Mouse (Mus musculus) macrophage (primary cell): ENCODE measurements around the gene Trpm2. TPM values are rescaled to one million over a fixed set of nuclear protein-coding genes. Genes with fewer than 3 reads are reported as not detected.

ENCODE experiments used
- H3K27ac ChIP-seq: fragments of 350-480 bp; formaldehyde crosslinking; 2 replicates; pipeline ENCODE4 v1.9.0; 2021
- H3K36me3 ChIP-seq: fragments of 350-480 bp; formaldehyde crosslinking; 2 replicates; pipeline ENCODE4 v1.9.0; 2021; ENCODE audit errors: inconsistent target
- H3K4me3 ChIP-seq: fragments of 350-480 bp; formaldehyde crosslinking; 2 replicates; pipeline ENCODE4 v1.9.0; 2021; ENCODE audit errors: inconsistent target
- H3K79me2 ChIP-seq: fragments of 350-480 bp; formaldehyde crosslinking; 2 replicates; pipeline ENCODE4 v1.9.0; 2021; ENCODE audit errors: inconsistent target
- WGBS: methylation state at CpG from one replicate; pipeline ENCODE4 v1.1.7; 2026; ENCODE audit warnings: inconsistent platforms; ENCODE audit not compliant: missing documents; 5-methylcytosine and 5-hydroxymethylcytosine counted together
- polyA plus RNA-seq: library from polyadenylated mRNA; stranded (reverse); fragments of 250-400 nt; gene quantifications from 3 replicates; pipeline ENCODE4 v1.2.4, GENCODE M21; 2018; ENCODE audit warnings: inconsistent platforms

The Trpm2 gene
- polyA plus RNA-seq, 1 experiment from 2014 or later: 2.6 TPM

GRCm38 (mm10) chr10:77902211-77902893 lies 68.0 kb downstream of the Trpm2 start, which contains the start of gene Lrrc3:
Gene Lrrc3 (minus strand): TSS chr10:77902536.
- Histone ChIP-seq H3K79me2 (no peaks in the 10 kb centered on the region), H3K36me3 (no peaks in the 10 kb centered on the region), H3K4me3 (no peak within 1 kb of the TSS), H3K27ac (no peak within 1 kb of the TSS)
- WGBS: 0% methylated on average over 33 of the region's 46 CpGs

GRCm38 (mm10) chr10:77901871-77902210 lies 68.5 kb downstream of the Trpm2 start:
- WGBS: 14% methylated on average over 12 of the region's 14 CpGs
- Histone ChIP-seq H3K79me2 (no peaks in the 10 kb centered on the region), H3K27ac (no peak overlapping the region), H3K4me3 (no peak overlapping the region), H3K36me3 (no peaks in the 10 kb centered on the region)

DNA sequence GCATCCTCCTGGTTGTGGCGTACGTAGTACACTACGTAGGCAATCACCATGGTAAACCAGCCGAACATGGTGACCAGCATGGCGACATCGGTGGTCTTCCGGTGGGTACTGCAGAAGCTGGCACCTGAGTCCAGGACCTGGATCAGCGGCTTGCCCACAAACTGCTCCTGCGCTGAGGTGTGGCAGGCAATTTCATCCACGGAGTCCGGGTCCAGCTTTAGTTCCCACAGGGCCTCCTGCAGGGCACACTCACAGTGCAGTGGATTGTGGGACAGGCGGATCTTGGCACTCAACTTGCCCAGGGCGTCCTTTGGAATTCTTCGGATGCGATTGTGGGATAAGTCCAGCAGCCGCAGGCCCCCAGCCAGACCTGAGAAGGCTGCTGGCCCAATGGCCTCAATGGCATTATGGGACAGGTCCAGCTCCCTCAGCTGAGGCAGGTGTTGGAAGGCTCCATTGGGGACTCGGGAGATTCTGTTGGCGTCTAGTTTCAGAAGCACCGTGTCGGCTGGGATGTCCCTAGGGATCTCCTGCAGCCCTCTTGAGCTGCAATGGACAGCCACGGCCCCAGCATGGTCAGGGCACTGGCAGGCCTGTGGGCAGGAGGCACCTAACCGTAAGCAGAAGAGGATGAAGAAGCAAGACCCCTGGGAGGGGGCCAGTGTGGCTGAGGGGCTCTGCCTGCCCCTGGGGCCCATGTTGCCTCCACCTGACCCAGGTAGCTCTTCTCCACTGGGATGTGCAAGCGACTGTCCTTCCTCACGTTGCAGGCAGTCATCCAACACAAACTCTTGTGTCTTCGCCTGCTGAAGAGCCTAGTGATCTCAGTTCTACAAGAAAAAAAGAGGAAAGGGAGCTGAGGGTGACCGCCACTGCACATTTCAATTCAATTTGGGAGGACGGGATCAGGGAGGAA lies 69.2 kb downstream of the Trpm2 start:
- no peaks in the 10 kb centered on the region for H3K79me2 ChIP-seq
- H3K4me3 ChIP-seq: no peak overlapping the region
- 92% methylated on average over 27 of the region's 27 CpGs for WGBS
- no peak overlapping the region for H3K27ac ChIP-seq
- H3K36me3 ChIP-seq: no peaks in the 10 kb centered on the region

- Histone ChIP-seq H3K79me2 (no peaks in the 10 kb centered on the region), H3K4me3 (no peak overlapping the region), H3K36me3 (no peaks in the 10 kb centered on the region), H3K27ac (no peak overlapping the region)
- WGBS: 65% methylated on average over 7 of the region's 7 CpGs
Measured at GRCm38 (mm10) chr10:77900126-77900525, 70.2 kb downstream of the Trpm2 start.

DNA sequence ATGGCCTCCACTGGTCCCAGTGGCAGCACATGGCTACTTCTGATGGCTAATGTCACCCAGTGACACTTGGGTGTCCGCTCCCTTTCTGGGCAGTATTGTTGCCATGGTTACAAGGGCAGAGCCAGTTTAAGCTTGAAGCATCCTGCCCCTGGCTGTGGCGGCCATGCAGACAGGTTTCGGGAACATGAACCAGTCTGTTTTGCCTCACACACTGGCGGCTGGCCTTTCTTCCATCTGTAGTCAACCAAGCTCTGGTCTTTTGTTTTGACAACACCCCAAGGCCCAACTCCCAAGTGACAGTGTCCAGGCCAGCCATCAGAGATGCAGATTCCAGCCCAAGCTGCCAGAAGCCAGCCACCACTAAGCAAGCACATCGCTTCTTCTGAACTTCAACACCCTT lies 74.8 kb downstream of the Trpm2 start:
- 90% methylated on average over 5 of the region's 5 CpGs for WGBS

DNA sequence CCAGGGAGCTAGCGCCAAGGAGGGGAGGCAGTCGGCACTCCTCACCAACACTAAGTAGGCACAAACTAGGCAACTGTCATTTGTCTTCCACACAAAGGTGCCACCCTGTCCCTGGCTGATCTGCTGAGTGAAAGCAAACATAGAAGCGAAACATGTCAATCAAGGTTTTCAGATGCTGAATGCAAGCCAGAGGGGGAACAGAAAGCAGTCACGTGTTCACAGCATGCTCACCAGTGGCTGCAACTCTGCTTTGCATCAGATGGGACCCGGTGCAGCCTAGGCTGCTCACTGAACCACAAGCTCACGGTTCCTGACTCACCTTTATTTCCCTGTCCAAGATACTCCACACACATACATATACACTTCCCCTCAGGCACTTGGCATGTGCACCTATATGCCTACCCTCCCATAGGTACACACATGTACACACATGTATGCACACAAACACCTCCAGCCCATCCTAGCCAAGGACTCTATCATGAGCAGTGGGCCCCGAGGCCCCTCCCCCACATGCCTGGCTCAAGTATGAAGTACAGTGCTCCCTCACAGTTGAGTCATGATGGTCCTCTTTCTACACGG lies 79.3 kb downstream of the Trpm2 start:
- H3K4me3 ChIP-seq: no peak overlapping the region
- no peaks in the 10 kb centered on the region for H3K36me3 ChIP-seq
- no peak overlapping the region for H3K27ac ChIP-seq
- no peaks in the 10 kb centered on the region for H3K79me2 ChIP-seq
- WGBS: 75% methylated on average over 8 of the region's 8 CpGs

More for the DNA sequence above, 74.8 kb downstream of the Trpm2 start:
- no peaks in the 10 kb centered on the region for H3K79me2 ChIP-seq
- no peak overlapping the region for H3K4me3 ChIP-seq
- H3K36me3 ChIP-seq: no peaks in the 10 kb centered on the region
- H3K27ac ChIP-seq: no peak overlapping the region

GRCm38 (mm10) chr10:77886007-77886747 lies 84.2 kb downstream of the Trpm2 start:
- no peak overlapping the region for H3K27ac ChIP-seq
- H3K79me2 ChIP-seq: no peaks in the 10 kb centered on the region
- H3K4me3 ChIP-seq: no peak overlapping the region
- 73% methylated on average over 12 of the region's 12 CpGs for WGBS
- no peaks in the 10 kb centered on the region for H3K36me3 ChIP-seq

GRCm38 (mm10) chr10:77882553-77882952 lies 87.8 kb downstream of the Trpm2 start:
- WGBS: 82% methylated on average over 5 of the region's 5 CpGs
- Histone ChIP-seq H3K27ac (no peak overlapping the region), H3K36me3 (no peaks in the 10 kb centered on the region), H3K4me3 (no peak overlapping the region), H3K79me2 (no peaks in the 10 kb centered on the region)

- Histone ChIP-seq H3K27ac (no peak overlapping the region), H3K36me3 (no peaks in the 10 kb centered on the region), H3K4me3 (no peak overlapping the region), H3K79me2 (no peaks in the 10 kb centered on the region)
- 22% methylated on average over 3 of the region's 3 CpGs for WGBS
Measured at GRCm38 (mm10) chr10:77880305-77880704, 90.1 kb downstream of the Trpm2 start.

DNA sequence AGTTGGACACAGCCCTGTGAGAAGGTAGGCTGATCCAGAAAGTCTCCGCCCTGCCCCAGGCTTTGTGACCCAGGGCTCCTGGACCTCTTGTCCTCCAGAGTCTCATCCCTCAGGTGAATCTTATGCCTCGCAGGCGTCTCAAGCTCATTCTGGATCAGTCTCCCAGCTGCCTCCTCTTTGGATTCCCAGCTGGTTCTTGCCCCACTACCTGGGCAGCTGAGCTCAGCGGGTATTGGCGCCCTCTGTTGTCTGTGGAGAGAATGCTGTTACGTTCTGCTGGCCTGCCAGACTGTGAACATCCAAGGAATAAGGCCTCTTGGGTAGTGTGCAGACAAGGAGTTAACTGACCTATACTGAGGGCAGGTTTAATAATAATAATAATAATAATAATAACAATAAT lies 91.4 kb downstream of the Trpm2 start:
- H3K36me3 ChIP-seq: no peaks in the 10 kb centered on the region
- no peak overlapping the region for H3K4me3 ChIP-seq
- H3K27ac ChIP-seq: no peak overlapping the region
- no peaks in the 10 kb centered on the region for H3K79me2 ChIP-seq
- 76% methylated on average over 4 of the region's 6 CpGs for WGBS

GRCm38 (mm10) chr10:77869651-77870050 lies 100.7 kb downstream of the Trpm2 start:
- Histone ChIP-seq H3K79me2 (no peaks in the 10 kb centered on the region), H3K27ac (no peak overlapping the region), H3K4me3 (no peak overlapping the region), H3K36me3 (no peaks in the 10 kb centered on the region)
- WGBS: 89% methylated on average over 7 of the region's 7 CpGs

DNA sequence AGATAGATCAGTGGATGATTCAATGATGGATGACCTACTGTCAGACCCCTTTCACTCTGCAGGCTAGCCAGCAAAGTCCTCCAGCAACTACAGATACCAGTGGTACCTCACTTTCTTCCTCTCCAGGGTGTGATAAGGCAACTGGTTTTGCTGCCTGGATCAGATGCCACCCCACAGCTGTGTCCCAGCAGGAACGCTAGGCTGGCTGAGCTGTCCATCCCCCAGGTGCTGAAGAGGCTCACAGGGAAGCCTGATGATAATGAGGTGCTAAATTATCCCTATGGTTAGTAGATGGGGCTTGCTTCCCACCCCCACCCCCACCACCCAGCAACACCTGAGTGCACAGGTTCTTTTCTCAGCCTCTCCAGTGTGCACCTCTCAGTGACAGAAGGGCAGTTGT lies 102.8 kb downstream of the Trpm2 start:
- H3K27ac ChIP-seq: no peak overlapping the region
- no peak overlapping the region for H3K4me3 ChIP-seq
- WGBS: 86% methylated on average over 1 of the region's 1 CpGs
- H3K79me2 ChIP-seq: no peaks in the 10 kb centered on the region
- H3K36me3 ChIP-seq: no peaks in the 10 kb centered on the region

- Histone ChIP-seq H3K79me2 (no peaks in the 10 kb centered on the region), H3K36me3 (no peaks in the 10 kb centered on the region), H3K4me3 (no peak overlapping the region), H3K27ac (no peak overlapping the region)
- WGBS: 25% methylated on average over 11 of the region's 11 CpGs
Measured at GRCm38 (mm10) chr10:77864762-77865143, 105.6 kb downstream of the Trpm2 start.

- Histone ChIP-seq H3K36me3 (no peaks in the 10 kb centered on the region), H3K79me2 (no peaks in the 10 kb centered on the region), H3K4me3 (no peak overlapping the region), H3K27ac (no peak overlapping the region)
- WGBS: 27% methylated on average over 8 of the region's 14 CpGs
Measured at GRCm38 (mm10) chr10:77864067-77864761, 106.1 kb downstream of the Trpm2 start.
